Mouse (Mus musculus): ENCODE results near the gene Ucn2. TPM values are rescaled to one million over a fixed set of nuclear protein-coding genes. Genes with fewer than 3 reads are reported as not detected.

Gene Ucn2
- polyA plus RNA-seq, 1 experiment from 2014 or later: not detected

GRCm38 (mm10) chr9:108992620-108993361 lies 7.0 kb downstream of the Ucn2 start:
- Histone ChIP-seq H3K4me2 (peak overlapping the region; percentile 83), H3K27ac (no peak overlapping the region)

GRCm38 (mm10) chr9:108996411-108996810 lies 10.6 kb downstream of the Ucn2 start:
- 79% methylated on average over 9 of the region's 9 CpGs for WGBS
- Histone ChIP-seq H3K9me3 (no peaks in the 10 kb centered on the region), H3K4me3 (replicated peaks) (no peak overlapping the region), H3K27me3 (no peaks in the 10 kb centered on the region), H3K36me3 (no peaks in the 10 kb centered on the region), H3K9ac (replicated peaks) (no peak overlapping the region; the same call in 1 of the 2 replicates), H3K4me2 (no peak overlapping the region), H3K27ac (no peak overlapping the region), H3K4me1 (replicated peaks) (peaks cover 21% of the 10 kb centered on the region)
- no peak for ATAC-seq (ENCODE audit: insufficient number of reproducible peaks, insufficient read depth, low FRiP score, low TSS enrichment, low read depth)

More at GRCm38 (mm10) chr9:108992620-108993361, 7.0 kb downstream of the Ucn2 start:
- H3K27me3 ChIP-seq: no peaks in the 10 kb centered on the region
- H3K4me1 ChIP-seq (replicated peaks): peaks cover 43% of the 10 kb centered on the region
- H3K4me3 ChIP-seq (replicated peaks): peak overlapping the region; percentile 49
- H3K9ac ChIP-seq (replicated peaks): no peak overlapping the region
- no peaks in the 10 kb centered on the region for H3K36me3 ChIP-seq
- no peak for ATAC-seq (ENCODE audit: insufficient number of reproducible peaks, insufficient read depth, low FRiP score, low TSS enrichment, low read depth)
- H3K9me3 ChIP-seq: no peaks in the 10 kb centered on the region
- 86% methylated on average over 9 of the region's 9 CpGs for WGBS

GRCm38 (mm10) chr9:108998287-108999166 lies 12.7 kb downstream of the Ucn2 start:
- Histone ChIP-seq H3K36me3 (peaks cover 6% of the 10 kb centered on the region; the same call in 1 of the 2 replicates), H3K4me2 (no peak overlapping the region), H3K9ac (replicated peaks) (peak overlapping the region; percentile 13; the same call in 1 of the 2 replicates), H3K4me1 (replicated peaks) (peaks cover 15% of the 10 kb centered on the region; the same call in 1 of the 2 replicates), H3K4me3 (replicated peaks) (no peak overlapping the region), H3K27me3 (no peaks in the 10 kb centered on the region), H3K9me3 (no peaks in the 10 kb centered on the region), H3K27ac (no peak overlapping the region)
- no peak for ATAC-seq (ENCODE audit: insufficient number of reproducible peaks, insufficient read depth, low FRiP score, low TSS enrichment, low read depth)
- 85% methylated on average over 19 of the region's 19 CpGs for WGBS

GRCm38 (mm10) chr9:108999167-108999526 lies 13.3 kb downstream of the Ucn2 start:
- H3K4me2 ChIP-seq: no peak overlapping the region
- 88% methylated on average over 4 of the region's 4 CpGs for WGBS

GRCm38 (mm10) chr9:109000726-109001125 lies 14.9 kb downstream of the Ucn2 start:
- Histone ChIP-seq H3K4me1 (replicated peaks) (peaks cover 5% of the 10 kb centered on the region; the same call in 1 of the 2 replicates), H3K9ac (replicated peaks) (no peak overlapping the region), H3K9me3 (no peaks in the 10 kb centered on the region), H3K4me3 (replicated peaks) (no peak overlapping the region), H3K4me2 (no peak overlapping the region), H3K27ac (no peak overlapping the region), H3K27me3 (no peaks in the 10 kb centered on the region), H3K36me3 (peaks cover 6% of the 10 kb centered on the region; the same call in 1 of the 2 replicates)
- ATAC-seq (ENCODE audit: insufficient number of reproducible peaks, insufficient read depth, low FRiP score, low TSS enrichment, low read depth): 0 out of 2 replicates have a peak, but pooled peaks have one; percentile 7
- 8% methylated on average over 3 of the region's 3 CpGs for WGBS

More at GRCm38 (mm10) chr9:108999167-108999526, 13.3 kb downstream of the Ucn2 start:
- Histone ChIP-seq H3K27me3 (no peaks in the 10 kb centered on the region), H3K9ac (replicated peaks) (no peak overlapping the region), H3K9me3 (no peaks in the 10 kb centered on the region), H3K27ac (no peak overlapping the region), H3K36me3 (peaks cover 6% of the 10 kb centered on the region; the same call in 1 of the 2 replicates), H3K4me3 (replicated peaks) (no peak overlapping the region), H3K4me1 (replicated peaks) (peaks cover 15% of the 10 kb centered on the region; the same call in 1 of the 2 replicates)
- no peak for ATAC-seq (ENCODE audit: insufficient number of reproducible peaks, insufficient read depth, low FRiP score, low TSS enrichment, low read depth)

GRCm38 (mm10) chr9:109003201-109003600 lies 17.4 kb downstream of the Ucn2 start:
- Histone ChIP-seq H3K4me3 (replicated peaks) (no peak overlapping the region), H3K9me3 (no peaks in the 10 kb centered on the region), H3K27ac (no peak overlapping the region), H3K4me1 (replicated peaks) (no peaks in the 10 kb centered on the region), H3K27me3 (no peaks in the 10 kb centered on the region), H3K9ac (replicated peaks) (no peak overlapping the region), H3K4me2 (no peak overlapping the region), H3K36me3 (peaks cover 9% of the 10 kb centered on the region; the same call in 1 of the 2 replicates)
- ATAC-seq (ENCODE audit: insufficient number of reproducible peaks, insufficient read depth, low FRiP score, low TSS enrichment, low read depth): no peak
- whole genome bisulfite sequencing: 54% methylated on average over 2 of the region's 2 CpGs

- no peaks in the 10 kb centered on the region for H3K9me3 ChIP-seq
- H3K27ac ChIP-seq: no peak overlapping the region
- WGBS: 86% methylated on average over 21 of the region's 21 CpGs
- peaks cover 31% of the 10 kb centered on the region; the same call in 1 of the 2 replicates for H3K36me3 ChIP-seq
- H3K4me1 ChIP-seq (replicated peaks): peaks cover 13% of the 10 kb centered on the region
- H3K27me3 ChIP-seq: no peaks in the 10 kb centered on the region
- no peak overlapping the region for H3K4me2 ChIP-seq
- no peak for ATAC-seq (ENCODE audit: insufficient number of reproducible peaks, insufficient read depth, low FRiP score, low TSS enrichment, low read depth)
- H3K9ac ChIP-seq (replicated peaks): no peak overlapping the region
- H3K4me3 ChIP-seq (replicated peaks): no peak overlapping the region
Measured at GRCm38 (mm10) chr9:109007025-109007780, 21.4 kb downstream of the Ucn2 start.

- H3K4me2 ChIP-seq: no peak overlapping the region
- H3K9ac ChIP-seq (replicated peaks): no peak overlapping the region
- peaks cover 13% of the 10 kb centered on the region for H3K4me1 ChIP-seq (replicated peaks)
- WGBS: 90% methylated on average over 9 of the region's 9 CpGs
- ATAC-seq (ENCODE audit: insufficient number of reproducible peaks, insufficient read depth, low FRiP score, low TSS enrichment, low read depth): no peak
- H3K9me3 ChIP-seq: no peaks in the 10 kb centered on the region
- H3K4me3 ChIP-seq (replicated peaks): no peak overlapping the region
- H3K27me3 ChIP-seq: no peaks in the 10 kb centered on the region
- H3K36me3 ChIP-seq: peaks cover 27% of the 10 kb centered on the region; the same call in 1 of the 2 replicates
- no peak overlapping the region for H3K27ac ChIP-seq
Measured at GRCm38 (mm10) chr9:109008081-109008480, 22.3 kb downstream of the Ucn2 start.

- Histone ChIP-seq H3K27ac (no peak overlapping the region), H3K36me3 (peaks cover 27% of the 10 kb centered on the region; the same call in 1 of the 2 replicates), H3K27me3 (no peaks in the 10 kb centered on the region), H3K4me1 (replicated peaks) (peaks cover 13% of the 10 kb centered on the region), H3K4me2 (no peak overlapping the region), H3K4me3 (replicated peaks) (no peak overlapping the region), H3K9ac (replicated peaks) (no peak overlapping the region), H3K9me3 (no peaks in the 10 kb centered on the region)
- 0 out of 2 replicates have a peak, but pooled peaks have one; percentile 16 for ATAC-seq (ENCODE audit: insufficient number of reproducible peaks, insufficient read depth, low FRiP score, low TSS enrichment, low read depth)
- WGBS: 65% methylated on average over 10 of the region's 10 CpGs
Measured at GRCm38 (mm10) chr9:109008994-109009635, 23.3 kb downstream of the Ucn2 start.

GRCm38 (mm10) chr9:109009636-109010315 lies 24.0 kb downstream of the Ucn2 start:
- H3K4me1 ChIP-seq (replicated peaks): peaks cover 13% of the 10 kb centered on the region
- H3K27me3 ChIP-seq: no peaks in the 10 kb centered on the region
- ATAC-seq (ENCODE audit: insufficient number of reproducible peaks, insufficient read depth, low FRiP score, low TSS enrichment, low read depth): peak; percentile 50
- H3K9me3 ChIP-seq: no peaks in the 10 kb centered on the region
- peaks cover 27% of the 10 kb centered on the region; the same call in 1 of the 2 replicates for H3K36me3 ChIP-seq
- H3K27ac ChIP-seq: no peak overlapping the region
- WGBS: 33% methylated on average over 17 of the region's 17 CpGs
- peak overlapping the region; percentile 44 for H3K9ac ChIP-seq (replicated peaks)
- H3K4me3 ChIP-seq (replicated peaks): no peak overlapping the region
- H3K4me2 ChIP-seq: no peak overlapping the region
